Mouse (Mus musculus): ENCODE measurements around the gene Med1. TPM values are rescaled to one million over a fixed set of nuclear protein-coding genes. Genes with fewer than 3 reads are reported as not detected.

Med1 gene
- total RNA-seq, 2 experiments from 2014 or later = 36.3 to 64.5 TPM

DNA sequence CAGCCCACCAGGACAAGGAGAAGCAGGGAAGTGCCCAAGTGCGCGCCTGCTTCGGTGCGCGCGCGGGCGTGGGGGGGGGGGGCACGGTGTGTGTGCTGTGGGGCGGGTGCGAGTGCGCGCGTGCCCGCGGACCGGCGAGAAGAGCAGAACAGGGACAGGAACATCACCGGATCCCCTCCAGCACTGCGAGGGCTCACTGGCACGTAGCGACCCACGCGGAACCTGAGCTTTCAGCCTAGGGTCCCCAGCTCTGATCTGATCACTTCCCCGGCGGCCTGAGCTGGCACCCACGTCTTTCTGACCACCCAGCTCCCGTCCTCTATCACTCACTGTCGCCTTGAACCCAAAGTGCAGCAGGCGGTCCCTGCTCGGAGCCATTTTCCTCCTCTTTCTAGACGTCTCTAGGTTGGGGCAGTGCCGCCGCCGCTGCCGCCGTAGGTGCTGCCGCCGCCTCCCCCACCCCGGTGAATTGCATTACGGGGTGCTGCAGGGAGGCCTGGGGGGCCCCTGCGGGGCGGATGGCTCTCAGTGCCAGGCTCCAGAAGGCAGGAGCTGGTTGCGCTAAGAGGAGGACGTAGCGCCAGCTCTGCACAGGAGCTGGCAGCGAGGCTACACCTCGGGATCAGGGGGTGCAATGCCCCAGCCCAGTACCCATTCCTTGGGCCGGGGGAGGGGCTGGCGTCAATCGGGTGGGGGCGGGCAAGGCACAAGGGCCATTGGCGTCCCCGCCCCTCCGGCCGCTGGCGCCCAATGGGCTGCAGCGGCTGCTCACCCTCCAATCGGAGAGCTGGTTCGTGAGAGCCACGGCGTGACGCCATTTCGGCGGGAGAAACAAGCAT, 43.1 kb downstream of the Med1 start, which contains the start of gene Fbxl20:
Gene Fbxl20, minus strand, starts transcription at position 618 of the 839 bp plus-strand sequence.
- peak; percentile 93 for ATAC-seq (ENCODE audit: poor library complexity, severe bottlenecking)

GRCm38 (mm10) chr11:98149304-98149750, 43.8 kb downstream of the Med1 start:
- peak; percentile 79 for ATAC-seq (ENCODE audit: poor library complexity, severe bottlenecking)

- ATAC-seq (ENCODE audit: poor library complexity, severe bottlenecking) = peak; percentile 22
These were observed 44.4 kb downstream of the Med1 start for GRCm38 (mm10) chr11:98148551-98149301.

- ATAC-seq (ENCODE audit: poor library complexity, severe bottlenecking) = no peak
These were observed 47.2 kb downstream of the Med1 start for GRCm38 (mm10) chr11:98145856-98146255.

DNA sequence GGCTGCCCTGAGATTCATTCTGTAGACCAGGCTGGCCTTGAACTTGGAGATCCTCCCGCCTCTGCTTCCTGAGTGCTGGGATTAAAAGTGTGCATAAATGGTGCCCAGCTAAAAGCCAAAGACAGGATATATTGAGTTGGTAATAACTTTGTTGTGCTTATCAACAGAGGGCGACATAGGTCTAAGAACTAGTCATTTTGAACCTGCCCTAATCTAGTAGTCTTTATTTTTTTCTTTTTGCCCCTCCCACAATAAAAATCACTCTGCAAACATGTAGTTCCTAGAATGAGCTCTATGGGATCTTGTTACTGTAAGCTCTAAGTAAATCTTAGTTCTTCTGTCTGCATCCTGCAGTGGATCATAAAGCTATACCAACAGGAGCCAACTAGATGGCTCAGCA, 50.5 kb downstream of the Med1 start:
- no peak for ATAC-seq (ENCODE audit: poor library complexity, severe bottlenecking)

DNA sequence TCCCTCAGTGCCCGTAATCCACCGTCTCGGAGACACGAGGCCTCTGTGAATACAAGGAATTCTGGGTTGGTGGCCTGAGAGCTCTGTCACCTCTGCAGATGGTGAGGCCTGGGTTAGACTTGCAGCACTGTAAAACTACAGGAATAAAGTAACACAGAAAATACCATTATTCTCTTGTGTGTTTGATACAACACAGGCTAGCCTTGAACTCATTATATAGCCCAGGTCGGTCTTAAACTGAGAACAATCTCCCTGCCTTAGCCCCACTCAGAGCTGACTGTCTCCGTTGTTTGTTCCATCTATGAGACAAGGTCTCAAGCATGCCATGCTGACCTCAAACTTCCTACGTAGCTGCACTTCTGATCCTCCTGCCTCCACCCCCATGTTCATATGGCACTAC, 54.2 kb downstream of the Med1 start:
- no peak for ATAC-seq (ENCODE audit: poor library complexity, severe bottlenecking)

GRCm38 (mm10) chr11:98137836-98138235, 55.3 kb downstream of the Med1 start:
- ATAC-seq (ENCODE audit: poor library complexity, severe bottlenecking) = no peak

DNA sequence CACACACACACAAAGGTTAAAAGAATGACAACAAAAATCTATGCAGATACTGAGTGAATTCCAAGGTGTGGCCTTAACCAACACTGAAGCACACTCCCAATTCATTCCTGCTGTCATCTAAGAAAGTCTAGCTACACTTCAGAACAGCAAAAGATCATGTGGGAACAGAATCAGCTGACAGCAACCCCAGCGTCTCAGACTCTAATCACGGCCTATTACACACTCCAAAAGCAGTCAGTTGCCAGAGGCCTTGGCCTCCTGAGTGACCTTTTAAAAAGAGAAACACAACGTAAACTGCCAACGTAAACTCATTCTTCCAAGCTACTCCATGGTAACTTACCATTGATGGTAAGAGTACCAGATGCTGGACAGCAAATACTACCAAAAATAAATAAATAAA, 58.1 kb downstream of the Med1 start:
- no peak for ATAC-seq (ENCODE audit: poor library complexity, severe bottlenecking)

- ATAC-seq (ENCODE audit: poor library complexity, severe bottlenecking) = no peak
These were observed 69.7 kb downstream of the Med1 start for GRCm38 (mm10) chr11:98123424-98123823.

DNA sequence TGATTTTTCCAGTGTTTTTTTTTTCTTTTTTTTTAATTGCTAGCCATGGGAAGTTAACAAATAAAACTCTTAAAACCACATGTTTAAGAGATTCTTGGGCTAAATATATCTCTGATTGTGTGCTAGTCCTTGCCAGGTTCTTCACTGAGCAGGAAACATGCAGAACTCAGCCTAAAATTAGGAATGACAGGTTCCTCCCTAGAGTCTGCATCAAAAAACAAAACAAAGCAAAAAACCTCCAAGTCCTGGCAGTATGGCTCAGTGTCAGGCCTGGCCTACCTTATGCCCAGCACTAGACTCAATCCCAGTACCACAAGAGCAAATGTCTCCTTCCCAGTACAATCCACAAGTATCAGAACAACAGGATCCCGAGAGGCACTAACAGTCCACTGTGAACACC, 78.7 kb downstream of the Med1 start:
- no peak for ATAC-seq (ENCODE audit: poor library complexity, severe bottlenecking)

DNA sequence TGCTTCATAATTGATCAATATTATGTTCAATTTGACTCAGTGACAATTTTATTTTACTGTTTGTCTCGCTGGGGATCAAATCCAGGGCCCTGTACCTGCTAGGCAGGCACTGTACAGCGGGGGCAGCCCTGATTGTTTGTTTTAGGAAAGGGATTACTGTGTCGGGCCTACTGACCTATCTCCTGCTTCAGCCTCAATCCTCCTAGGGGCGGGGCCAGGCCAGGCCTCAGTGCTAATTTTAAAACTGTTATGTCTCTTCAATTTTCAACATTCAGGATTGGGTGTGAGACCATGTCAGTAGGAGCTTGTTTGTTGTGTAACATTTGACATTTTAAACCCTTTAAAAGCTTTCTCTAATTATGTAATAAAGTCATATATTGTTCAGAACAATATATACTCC, 79.6 kb downstream of the Med1 start:
- ATAC-seq (ENCODE audit: poor library complexity, severe bottlenecking) = no peak

GRCm38 (mm10) chr11:98109706-98110105, 83.4 kb downstream of the Med1 start:
- ATAC-seq (ENCODE audit: poor library complexity, severe bottlenecking) = no peak

Other genes with a start within 250 kb of the Med1 start
- 13.7 and 15.9 TPM in 2 replicates for gene Plxdc1, start 206.8 kb downstream of the Med1 start, total RNA-seq (2015)
- 6.3 and 6.7 TPM in 2 replicates for gene Plxdc1, start 206.8 kb downstream of the Med1 start, total RNA-seq (2017)
- gene Arl5c, start 197.1 kb downstream of the Med1 start, total RNA-seq (2015) = 42.9 and 56.3 TPM in 2 replicates
- gene Arl5c, start 197.1 kb downstream of the Med1 start, total RNA-seq (2017) = 51.2 TPM in 2 replicates
- gene Cacnb1, start 170.3 kb downstream of the Med1 start, total RNA-seq (2015) = 1.2 and 1.4 TPM in 2 replicates
- 0.62 and 0.65 TPM in 2 replicates for gene Cacnb1, start 170.3 kb downstream of the Med1 start, total RNA-seq (2017)
- 2,687 and 2,729 TPM in 2 replicates for gene Rpl19, start 166.6 kb downstream of the Med1 start, total RNA-seq (2015)
- gene Rpl19, start 166.6 kb downstream of the Med1 start, total RNA-seq (2017) = 1,233 and 1,246 TPM in 2 replicates
- gene Stac2, start 139.8 kb downstream of the Med1 start, total RNA-seq (2015) = 0.09 TPM in 1 of 2 replicates, not detected in the other
- 0.04 and 0.08 TPM in 2 replicates for gene Stac2, start 139.8 kb downstream of the Med1 start, total RNA-seq (2017)
- gene Fbxl20, start 42.9 kb downstream of the Med1 start, total RNA-seq (2015) = 11.3 and 12.6 TPM in 2 replicates
- gene Fbxl20, start 42.9 kb downstream of the Med1 start, total RNA-seq (2017) = 12.4 and 14.8 TPM in 2 replicates
- 40.6 and 43.8 TPM in 2 replicates for gene Cdk12, start 9.8 kb upstream of the Med1 start, total RNA-seq (2015)
- 50.2 and 52.2 TPM in 2 replicates for gene Cdk12, start 9.8 kb upstream of the Med1 start, total RNA-seq (2017)
- gene Neurod2, start 136.4 kb upstream of the Med1 start, total RNA-seq (2015) = not detected in 2 replicates
- gene Neurod2, start 136.4 kb upstream of the Med1 start, total RNA-seq (2017) = not detected in 2 replicates
- gene Ppp1r1b, start 155.1 kb upstream of the Med1 start, total RNA-seq (2015) = not detected in 2 replicates
- not detected in 2 replicates for gene Ppp1r1b, start 155.1 kb upstream of the Med1 start, total RNA-seq (2017)
- 24.0 and 28.5 TPM in 2 replicates for gene Stard3, start 165.1 kb upstream of the Med1 start, total RNA-seq (2015)
- 36.0 and 39.9 TPM in 2 replicates for gene Stard3, start 165.1 kb upstream of the Med1 start, total RNA-seq (2017)
- not detected in 2 replicates for gene Tcap, start 190.5 kb upstream of the Med1 start, total RNA-seq (2015)
- gene Tcap, start 190.5 kb upstream of the Med1 start, total RNA-seq (2017) = not detected in 2 replicates
- not detected in 2 replicates for gene Pnmt, start 193.2 kb upstream of the Med1 start, total RNA-seq (2015)
- gene Pnmt, start 193.2 kb upstream of the Med1 start, total RNA-seq (2017) = not detected in 2 replicates
- 2.1 and 3.3 TPM in 2 replicates for gene Pgap3, start 207.2 kb upstream of the Med1 start, total RNA-seq (2015)
- 2.2 and 2.7 TPM in 2 replicates for gene Pgap3, start 207.2 kb upstream of the Med1 start, total RNA-seq (2017)
- not detected in 2 replicates for gene Erbb2, start 219.2 kb upstream of the Med1 start, total RNA-seq (2015)
- gene Erbb2, start 219.2 kb upstream of the Med1 start, total RNA-seq (2017) = 0.28 TPM in 1 of 2 replicates, not detected in the other
- gene Mien1, start 245.7 kb upstream of the Med1 start, total RNA-seq (2015) = 56.6 and 65.4 TPM in 2 replicates
- gene Mien1, start 245.7 kb upstream of the Med1 start, total RNA-seq (2017) = 31.5 and 38.0 TPM in 2 replicates

All from megakaryocyte, adult 5-6 weeks (primary cell).